8 mouse cellular contexts compared by ENCODE assay signal in genomic region chr7:118992623-118993405, GRCm38 (mm10). TPM values are rescaled to one million over a fixed set of nuclear protein-coding genes. Genes with fewer than 3 reads are reported as not detected.
A peak's percentile ranks its signal among the peaks of the same experiment; 100 is the strongest.
DNase-seq lines count a peak whose midpoint lies in the region; ATAC-seq and TF ChIP-seq lines count a peak whose summit lies in the region.

No protein-coding gene starts in this region.

- peak overlapping the region; percentile 82 for H3K4me2 ChIP-seq in embryonic facial prominence, embryonic 12.5 days (replicated peaks)
- H3K4me2 ChIP-seq in limb, embryonic 12.5 days = peak overlapping the region; percentile 72

- no peak for TF ChIP-seq CTCF in gastrocnemius, adult 2 months (IDR thresholded peaks at IDR 0.05)

- H3K9me3 ChIP-seq in embryonic facial prominence, embryonic 12.5 days = no peaks in the 10 kb centered on the region
- H3K9me3 ChIP-seq in limb, embryonic 12.5 days = no peaks in the 10 kb centered on the region

- H3K4me3 ChIP-seq in gastrocnemius, adult 2 months = peak overlapping the region; percentile 93
- H3K4me3 ChIP-seq in embryonic facial prominence, embryonic 12.5 days = peak overlapping the region; percentile 56
- peak overlapping the region; percentile 61 for H3K4me3 ChIP-seq in limb, embryonic 12.5 days (replicated peaks)

- H3K4me1 ChIP-seq in embryonic facial prominence, embryonic 12.5 days = peaks cover 30% of the 10 kb centered on the region
- peaks cover 28% of the 10 kb centered on the region for H3K4me1 ChIP-seq in limb, embryonic 12.5 days (replicated peaks)

- peak overlapping the region; percentile 87 for H3K27ac ChIP-seq in gastrocnemius, adult 2 months
- H3K27ac ChIP-seq in embryonic facial prominence, embryonic 12.5 days = no peak overlapping the region; the same call in 1 of the 2 replicates
- no peak overlapping the region for H3K27ac ChIP-seq in limb, embryonic 12.5 days

- no peak for DNase-seq in gastrocnemius, adult 2 months
- no peak for DNase-seq in gastrocnemius, postnatal 36 days
- DNase-seq in 3T3-L1 (ENCODE audit: low read depth, low spot score) (peak; percentile 47), MN1 (ENCODE audit: low spot score) (no peak)
- DNase-seq in right cerebral cortex, adult 18-20 months = no peak
- no peak for DNase-seq in gastrocnemius, adult 18-20 months (ENCODE audit: low spot score)

- no peak for ATAC-seq in embryonic facial prominence, embryonic 12.5 days (ENCODE audit: insufficient number of reproducible peaks, insufficient read depth, low FRiP score, low TSS enrichment)
- ATAC-seq in limb, embryonic 12.5 days (ENCODE audit: insufficient number of reproducible peaks, insufficient read depth, low FRiP score, low TSS enrichment, low read depth) = no peak

- intact Hi-C loops in gastrocnemius, adult 2 months (cut with DNase I) = no loop called here
- intact Hi-C loops in gastrocnemius, postnatal 36 days (cut with DNase I) = loop anchor here (5.0 kb wide), 1 partner anchor 136 kb away; the partner anchor contains the start of genes Iqck and Knop1

- no peak overlapping the region for H3K9ac ChIP-seq in embryonic facial prominence, embryonic 12.5 days
- no peak overlapping the region for H3K9ac ChIP-seq in limb, embryonic 12.5 days (replicated peaks)

- H3K27me3 ChIP-seq in embryonic facial prominence, embryonic 12.5 days = no peaks in the 10 kb centered on the region
- H3K27me3 ChIP-seq in limb, embryonic 12.5 days = peaks cover 8% of the 10 kb centered on the region; the same call in 1 of the 2 replicates

- 31% methylated on average over 13 of the region's 13 CpGs for WGBS in embryonic facial prominence, embryonic 12.5 days
- WGBS in limb, embryonic 12.5 days = 47% methylated on average over 13 of the region's 13 CpGs

- H3K36me3 ChIP-seq in embryonic facial prominence, embryonic 12.5 days = no peaks in the 10 kb centered on the region
- no peaks in the 10 kb centered on the region for H3K36me3 ChIP-seq in limb, embryonic 12.5 days

RNA-seq across cellular contexts. Expression of gene Gprc5b, which starts 2.2 kb away (rescaled TPM):
- 10 to 100 TPM; 10.5 to 14.0 TPM for total RNA-seq in gastrocnemius, adult 2 months (2021)
- 10 to 100 TPM; 14.0 to 19.0 TPM for total RNA-seq in gastrocnemius, postnatal 36 days (2021)
- 9.2 and 10.5 TPM in 2 replicates for polyA plus RNA-seq in embryonic facial prominence, embryonic 12.5 days (2016; fragmentation: Nextera tagmentation; extraction: Ambion mirVana)
- polyA plus RNA-seq in limb, embryonic 12.5 days (2016; fragmentation: Nextera tagmentation; extraction: Ambion mirVana) = 7.5 and 8.1 TPM in 2 replicates
- 10 to 100 TPM; 12.4 to 21.7 TPM for total RNA-seq in gastrocnemius, adult 18-20 months (2021)
